Comparison of ENCODE assay signal across 39 mouse cellular contexts in the genomic region with DNA sequence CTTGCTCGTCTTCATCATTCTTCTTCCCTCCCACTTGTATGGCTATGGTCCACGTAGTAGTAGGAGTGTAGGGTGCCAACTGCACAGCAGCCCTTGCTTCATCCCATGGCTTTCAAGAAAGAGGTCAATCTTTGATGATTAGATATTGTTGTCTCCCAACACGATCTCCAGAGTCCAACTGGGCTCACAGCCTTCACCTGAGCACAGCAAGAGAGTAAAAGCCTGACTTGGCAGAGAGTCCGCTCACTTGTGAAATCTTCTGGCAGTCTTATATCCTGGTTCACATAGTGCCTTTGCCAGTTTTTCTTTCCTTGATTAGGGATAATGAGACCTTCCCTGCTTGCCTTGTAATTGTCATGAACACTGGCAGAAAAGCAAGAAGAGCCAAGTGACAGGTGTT. TPM values are rescaled to one million over a fixed set of nuclear protein-coding genes. Genes with fewer than 3 reads are reported as not detected.
"Had no signal": no experiment of that assay in that cellular context is flagged by ENCODE, and none has a peak within 500 bp of the region (broad histone marks: within the 10 kb centered on the region; RNA-seq: fewer than 3 reads in every experiment).

No protein-coding gene starts in this region.

- H3K4me1 ChIP-seq: hindbrain, embryonic 13.5 days; hindbrain, embryonic 15.5 days; kidney, embryonic 15.5 days; limb, embryonic 10.5 days; limb, embryonic 12.5 days had no signal

- ATAC-seq: hindbrain, postnatal 0 days; intestine, embryonic 16.5 days had no signal

- H3K27me3 ChIP-seq: heart, embryonic 12.5 days; hindbrain, embryonic 13.5 days; hindbrain, embryonic 15.5 days; kidney, embryonic 15.5 days; limb, embryonic 12.5 days had no signal

- H3K27ac ChIP-seq: gastrocnemius, adult 2 months; heart, embryonic 10.5 days; hindbrain, embryonic 13.5 days; hindbrain, embryonic 15.5 days; hindbrain, postnatal 0 days; kidney, embryonic 15.5 days; kidney, postnatal 0 days; limb, embryonic 10.5 days; limb, embryonic 12.5 days; liver, embryonic 12.5 days; liver, embryonic 14.5 days had no signal

- H3K9me3 ChIP-seq: heart, embryonic 10.5 days; heart, embryonic 12.5 days; hindbrain, embryonic 13.5 days; hindbrain, embryonic 15.5 days; kidney, embryonic 15.5 days; limb, embryonic 10.5 days; limb, embryonic 12.5 days; liver, embryonic 12.5 days had no signal

- H3K4me3 ChIP-seq: gastrocnemius, adult 2 months; heart, embryonic 10.5 days; heart, embryonic 12.5 days; hindbrain, embryonic 13.5 days; hindbrain, embryonic 15.5 days; kidney, embryonic 15.5 days; limb, embryonic 10.5 days; limb, embryonic 12.5 days; liver, embryonic 12.5 days had no signal

- H3K4me2 ChIP-seq: heart, embryonic 12.5 days; hindbrain, embryonic 13.5 days; hindbrain, embryonic 15.5 days; kidney, embryonic 15.5 days; limb, embryonic 12.5 days; liver, embryonic 12.5 days had no signal

- H3K9ac ChIP-seq: heart, embryonic 12.5 days; hindbrain, embryonic 13.5 days; hindbrain, embryonic 15.5 days; kidney, embryonic 15.5 days; limb, embryonic 12.5 days; liver, embryonic 12.5 days; liver, embryonic 14.5 days had no signal

- DNase-seq: gastrocnemius, adult 2 months; gastrocnemius, postnatal 10 days; gastrocnemius, postnatal 25 days; heart, adult 18-20 months; heart, postnatal 10 days; kidney, adult 11 months; kidney, adult 2 months; kidney, adult 9 months; kidney, postnatal 14 days; kidney, postnatal 36 days; layer of hippocampus, adult 9-11 months; layer of hippocampus, postnatal 36 days had no signal

RNA-seq across cellular contexts. Expression of gene Trim15, which starts 10.8 kb away (rescaled TPM):
- total RNA-seq: gastrocnemius, adult 2 months; gastrocnemius, postnatal 10 days; gastrocnemius, postnatal 25 days; gastrocnemius, postnatal 4 days; heart, adult 18-20 months; heart, adult 8-10 months; heart, postnatal 10 days; heart, postnatal 25 days; hematopoietic stem cell, adult 5-6 weeks; hindbrain, postnatal 0 days; layer of hippocampus, adult 18-20 months; layer of hippocampus, adult 8-10 months; layer of hippocampus, postnatal 14 days; layer of hippocampus, postnatal 36 days; left cerebral cortex, adult 18-20 months; left cerebral cortex, postnatal 10 days; left cerebral cortex, postnatal 25 days had no signal
- polyA plus RNA-seq: heart, embryonic 10.5 days; heart, embryonic 14.5 days had no signal

RNA-seq across cellular contexts. Expression of gene Trim10, which starts 13.1 kb away (rescaled TPM):
- total RNA-seq: gastrocnemius, adult 2 months; hindbrain, postnatal 0 days; layer of hippocampus, adult 18-20 months; layer of hippocampus, adult 8-10 months; layer of hippocampus, postnatal 14 days; layer of hippocampus, postnatal 36 days; left cerebral cortex, adult 18-20 months; left cerebral cortex, adult 8-10 months; left cerebral cortex, postnatal 25 days had no signal

RNA-seq across cellular contexts. Expression of gene Trim40, which starts 33.7 kb away (rescaled TPM):
- total RNA-seq: gastrocnemius, adult 2 months; gastrocnemius, postnatal 10 days; gastrocnemius, postnatal 25 days; gastrocnemius, postnatal 4 days; heart, adult 18-20 months; heart, postnatal 10 days; heart, postnatal 25 days; hematopoietic stem cell, adult 5-6 weeks; hindbrain, postnatal 0 days; layer of hippocampus, adult 18-20 months; layer of hippocampus, postnatal 14 days; layer of hippocampus, postnatal 36 days; left cerebral cortex, postnatal 10 days; left cerebral cortex, postnatal 25 days had no signal
- polyA plus RNA-seq: heart, embryonic 10.5 days; heart, embryonic 12.5 days; heart, embryonic 14.5 days; hindbrain, embryonic 11.5 days; hindbrain, embryonic 13.5 days; hindbrain, postnatal 0 days; kidney, embryonic 15.5 days; kidney, postnatal 0 days; limb, embryonic 10.5 days; limb, embryonic 12.5 days; limb, embryonic 14.5 days; liver, embryonic 12.5 days; liver, embryonic 14.5 days; liver, embryonic 16.5 days had no signal

RNA-seq across cellular contexts. Expression of gene Trim31, which starts 41.7 kb away (rescaled TPM):
- total RNA-seq: gastrocnemius, adult 2 months; gastrocnemius, postnatal 10 days; gastrocnemius, postnatal 25 days; gastrocnemius, postnatal 4 days; heart, adult 18-20 months; heart, adult 8-10 months; heart, postnatal 10 days; heart, postnatal 25 days; hematopoietic stem cell, adult 5-6 weeks; hindbrain, postnatal 0 days; layer of hippocampus, adult 18-20 months; layer of hippocampus, adult 8-10 months; layer of hippocampus, postnatal 14 days; layer of hippocampus, postnatal 36 days; left cerebral cortex, adult 18-20 months; left cerebral cortex, adult 8-10 months; left cerebral cortex, postnatal 10 days; left cerebral cortex, postnatal 25 days had no signal
- polyA plus RNA-seq: heart, embryonic 10.5 days; heart, embryonic 12.5 days; heart, embryonic 14.5 days; hindbrain, embryonic 11.5 days; hindbrain, embryonic 13.5 days; hindbrain, embryonic 15.5 days; hindbrain, postnatal 0 days; kidney, adult 2 months; kidney, embryonic 15.5 days; kidney, postnatal 0 days; limb, embryonic 10.5 days; limb, embryonic 12.5 days; limb, embryonic 14.5 days; liver, embryonic 12.5 days; liver, embryonic 14.5 days had no signal
